Mouse (Mus musculus) small intestine, adult 2 months (tissue): ENCODE measurements around the gene Atpif1.

Source experiments
- CTCF ChIP-seq: fragments of 200-500 bp; IDR thresholded peaks from 2 replicates; pipeline ENCODE4 v1.5.1; 2012; ENCODE audit warnings: low read depth, mild to moderate bottlenecking, control low read depth, inconsistent platforms, low read length, moderate library complexity, mixed read lengths; ENCODE audit not compliant: insufficient replicate concordance, insufficient read length; ENCODE audit errors: extremely low read depth
- POLR2A ChIP-seq: fragments of 200-500 bp; IDR thresholded peaks from 2 replicates; pipeline ENCODE4 v1.6.1; 2012; ENCODE audit warnings: low read depth, mild to moderate bottlenecking, control low read depth, inconsistent platforms, low read length, moderate library complexity

- no peak for TF ChIP-seq CTCF
- no peak for TF ChIP-seq POLR2A
These were observed 9.3 kb upstream of the Atpif1 start for GRCm38 (mm10) chr4:132542724-132543123.
